Comparison of ENCODE assay signal across 22 mouse cellular contexts in genomic region chr14:12070856-12071465, GRCm38 (mm10).
A peak's percentile ranks its signal among the peaks of the same experiment; 100 is the strongest.
DNase-seq lines count a peak whose midpoint lies in the region; ATAC-seq and TF ChIP-seq lines count a peak whose summit lies in the region.
"Had no signal": no experiment of that assay in that cellular context is flagged by ENCODE, and none has a peak within 500 bp of the region (broad histone marks: within the 10 kb centered on the region; RNA-seq: fewer than 3 reads in every experiment).

No protein-coding gene starts in this region.

- peak; percentile 29 for DNase-seq in forebrain, embryonic 14.5 days (ENCODE audit: low spot score)
- no peak for DNase-seq in layer of hippocampus, adult 2 months (ENCODE audit: low spot score in 2 of 2)
- no peak for DNase-seq in layer of hippocampus, adult 11-12 months (ENCODE audit: low spot score)
- peak; percentile 13 for DNase-seq in 3134 (ENCODE audit: extremely low read depth, insufficient read length, low spot score)
- no peak for DNase-seq in layer of hippocampus, adult 9-10 months (ENCODE audit: low spot score)
- DNase-seq: cerebellum, postnatal 14 days; heart, postnatal 4 days; kidney, postnatal 10 days; lung, embryonic 14.5 days; midbrain, embryonic 14.5 days; spleen, adult 18-20 months; thymus, adult 18-20 months; thymus, postnatal 4 days had no signal

- H3K4me2 ChIP-seq in forebrain, embryonic 14.5 days (ENCODE audit: low read length): no peak overlapping the region
- H3K4me2 ChIP-seq in forebrain, embryonic 12.5 days: no peak overlapping the region
- H3K4me2 ChIP-seq in kidney, embryonic 16.5 days (replicated peaks; ENCODE audit: low read depth, low read length): no peak overlapping the region
- H3K4me2 ChIP-seq: embryonic facial prominence, embryonic 15.5 days; hindbrain, embryonic 15.5 days; intestine, embryonic 15.5 days; liver, embryonic 12.5 days; lung, embryonic 14.5 days had no signal

- TF ChIP-seq CTCF in layer of hippocampus, adult 2 months (conservative IDR thresholded peaks at IDR 0.05): no peak

- no peak for ATAC-seq in forebrain, embryonic 14.5 days
- ATAC-seq in forebrain, embryonic 12.5 days (ENCODE audit: low FRiP score): no peak
- ATAC-seq in kidney, embryonic 16.5 days (ENCODE audit: low FRiP score, low TSS enrichment): no peak
- ATAC-seq: intestine, embryonic 15.5 days; liver, embryonic 12.5 days had no signal

- H3K36me3 ChIP-seq in forebrain, embryonic 14.5 days (ENCODE audit: control insufficient read depth, insufficient read depth, low read length): no peaks in the 10 kb centered on the region
- no peaks in the 10 kb centered on the region for H3K36me3 ChIP-seq in forebrain, embryonic 12.5 days (replicated peaks)
- no peaks in the 10 kb centered on the region for H3K36me3 ChIP-seq in kidney, embryonic 16.5 days (ENCODE audit: insufficient read depth, low read length)
- H3K36me3 ChIP-seq: embryonic facial prominence, embryonic 15.5 days; hindbrain, embryonic 15.5 days; intestine, embryonic 15.5 days; liver, embryonic 12.5 days had no signal

- no peaks in the 10 kb centered on the region for H3K9me3 ChIP-seq in forebrain, embryonic 14.5 days (replicated peaks; ENCODE audit: control insufficient read depth, low read length)
- no peaks in the 10 kb centered on the region for H3K9me3 ChIP-seq in forebrain, embryonic 12.5 days
- H3K9me3 ChIP-seq in kidney, embryonic 16.5 days (ENCODE audit: low read length): no peaks in the 10 kb centered on the region
- H3K9me3 ChIP-seq: embryonic facial prominence, embryonic 15.5 days; hindbrain, embryonic 15.5 days; intestine, embryonic 15.5 days; liver, embryonic 12.5 days had no signal

- no peaks in the 10 kb centered on the region for H3K27me3 ChIP-seq in forebrain, embryonic 14.5 days (replicated peaks; ENCODE audit: control insufficient read depth, insufficient read depth, low read length)
- H3K27me3 ChIP-seq in forebrain, embryonic 12.5 days: no peaks in the 10 kb centered on the region
- H3K27me3 ChIP-seq in kidney, embryonic 16.5 days (ENCODE audit: insufficient read depth, low read length): no peaks in the 10 kb centered on the region
- H3K27me3 ChIP-seq: CH12.LX; embryonic facial prominence, embryonic 15.5 days; hindbrain, embryonic 15.5 days; intestine, embryonic 15.5 days; liver, embryonic 12.5 days had no signal

- no peak overlapping the region for H3K9ac ChIP-seq in forebrain, embryonic 14.5 days (ENCODE audit: low read length)
- no peak overlapping the region for H3K9ac ChIP-seq in forebrain, embryonic 12.5 days
- H3K9ac ChIP-seq in kidney, embryonic 16.5 days (replicated peaks; ENCODE audit: low read length): no peak overlapping the region
- H3K9ac ChIP-seq: embryonic facial prominence, embryonic 15.5 days; hindbrain, embryonic 15.5 days; intestine, embryonic 15.5 days; liver, embryonic 12.5 days; lung, embryonic 14.5 days had no signal

- no peak overlapping the region for H3K4me3 ChIP-seq in forebrain, embryonic 14.5 days (ENCODE audit: low read depth, low read length)
- H3K4me3 ChIP-seq in forebrain, embryonic 12.5 days (replicated peaks): no peak overlapping the region
- H3K4me3 ChIP-seq in layer of hippocampus, adult 2 months: no peak overlapping the region
- no peak overlapping the region for H3K4me3 ChIP-seq in brown adipose tissue, adult 24 weeks (ENCODE audit: insufficient read depth, low read depth, low read length)
- no peak overlapping the region for H3K4me3 ChIP-seq in kidney, embryonic 16.5 days (ENCODE audit: low read length)
- H3K4me3 ChIP-seq: embryonic facial prominence, embryonic 15.5 days; hindbrain, embryonic 15.5 days; intestine, embryonic 15.5 days; liver, embryonic 12.5 days; myocyte had no signal

- H3K27ac ChIP-seq in forebrain, embryonic 14.5 days (ENCODE audit: low read depth, low read length): no peak overlapping the region
- H3K27ac ChIP-seq in forebrain, embryonic 12.5 days: no peak overlapping the region
- H3K27ac ChIP-seq in layer of hippocampus, adult 2 months: peak overlapping the region; percentile 32; the same call in 1 of the 2 replicates
- peak overlapping the region; percentile 19; the same call in 1 of the 2 replicates for H3K27ac ChIP-seq in brown adipose tissue, adult 24 weeks (replicated peaks; ENCODE audit: low read depth, low read length)
- no peak overlapping the region for H3K27ac ChIP-seq in kidney, embryonic 16.5 days (ENCODE audit: low read length)
- H3K27ac ChIP-seq: embryonic facial prominence, embryonic 15.5 days; hindbrain, embryonic 15.5 days; intestine, embryonic 15.5 days; liver, embryonic 12.5 days had no signal

- WGBS in forebrain, embryonic 14.5 days: 55% methylated on average over 7 of the region's 7 CpGs
- 73% methylated on average over 7 of the region's 7 CpGs for WGBS in forebrain, embryonic 12.5 days
- 60% methylated on average over 7 of the region's 7 CpGs for WGBS in kidney, embryonic 16.5 days

- no peaks in the 10 kb centered on the region for H3K4me1 ChIP-seq in forebrain, embryonic 14.5 days (ENCODE audit: control insufficient read depth, insufficient read depth, low read length)
- H3K4me1 ChIP-seq in forebrain, embryonic 12.5 days: no peaks in the 10 kb centered on the region; the same call in 1 of the 2 replicates
- H3K4me1 ChIP-seq in brown adipose tissue, adult 24 weeks (ENCODE audit: control insufficient read depth, insufficient read depth, insufficient read length, low read length): peaks cover 6% of the 10 kb centered on the region; the same call in 1 of the 2 replicates
- peaks cover 29% of the 10 kb centered on the region for H3K4me1 ChIP-seq in kidney, embryonic 16.5 days (ENCODE audit: insufficient read depth, low read length)
- H3K4me1 ChIP-seq: hindbrain, embryonic 15.5 days; intestine, embryonic 15.5 days; liver, embryonic 12.5 days had no signal

Comparison
In these comparisons a context has a peak if more than half of its experiments do, and no peak if none do; other contexts are left out.
1. DNase-seq: peak in forebrain, embryonic 14.5 days (single experiment) and 3134 (single experiment); none in layer of hippocampus, adult 2 months (0 of 2), layer of hippocampus, adult 11-12 months (single experiment) and layer of hippocampus, adult 9-10 months (single experiment).
2. H3K27ac ChIP-seq: peak in layer of hippocampus, adult 2 months (single experiment) and brown adipose tissue, adult 24 weeks (single experiment); none in forebrain, embryonic 14.5 days (single experiment), forebrain, embryonic 12.5 days (single experiment) and kidney, embryonic 16.5 days (single experiment).